Mouse (Mus musculus): ENCODE results near the gene 1700067K01Rik.

GRCm38 (mm10) chr8:83981533-83981932, 19.8 kb upstream of the 1700067K01Rik start:
- TF ChIP-seq POLR2A (IDR thresholded peaks at IDR 0.05; ENCODE audit: borderline replicate concordance, extremely low read depth, insufficient read depth, insufficient read length, poor library complexity, severe bottlenecking) (no peak), CTCF (IDR thresholded peaks at IDR 0.05; ENCODE audit: borderline replicate concordance, extremely low read depth, insufficient read depth, insufficient read length) (no peak)
